Mouse (Mus musculus): ENCODE measurements around the gene Akap10. TPM values are rescaled to one million over a fixed set of nuclear protein-coding genes. Genes with fewer than 3 reads are reported as not detected.

Gene Akap10
- polyA plus RNA-seq, 1 experiment from 2014 or later = 13.6 TPM

DNA sequence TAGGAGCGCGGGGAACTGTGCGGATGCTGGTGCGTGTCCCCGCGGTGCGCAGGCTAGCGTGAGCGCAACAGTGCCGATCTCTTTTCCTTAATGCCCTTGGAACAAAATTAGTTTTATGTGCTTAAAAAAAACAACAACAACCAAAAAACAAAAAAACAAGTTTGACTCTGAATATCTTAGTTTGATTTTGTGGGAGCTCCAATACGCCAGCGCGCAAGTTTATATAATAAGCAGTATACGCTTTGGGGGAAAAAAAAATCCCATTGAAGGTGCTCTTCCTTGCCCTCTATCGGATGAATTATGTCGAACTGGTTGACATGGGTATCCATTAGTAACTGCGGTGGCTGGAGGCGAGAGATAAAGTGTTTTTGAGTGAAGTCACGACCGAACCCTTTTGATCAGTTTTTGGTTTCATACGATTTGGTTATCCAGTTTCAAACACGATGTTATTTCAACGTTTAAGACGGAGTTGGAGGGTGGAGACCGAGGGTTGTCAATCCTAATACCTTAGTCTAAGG lies 27.3 kb upstream of the Akap10 start:
- H3K9ac ChIP-seq = peak overlapping the region; percentile 71
- peak overlapping the region; percentile 66 for H3K4me3 ChIP-seq
- no peaks in the 10 kb centered on the region for H3K36me3 ChIP-seq
- WGBS = 5% methylated on average over 25 of the region's 25 CpGs
- H3K9me3 ChIP-seq = no peaks in the 10 kb centered on the region
- H3K27ac ChIP-seq (replicated peaks) = no peak overlapping the region
- H3K4me2 ChIP-seq = peak overlapping the region; percentile 99
- ATAC-seq (ENCODE audit: low read depth) = no peak
- H3K4me1 ChIP-seq (replicated peaks) = peaks cover 9% of the 10 kb centered on the region
- peaks cover 34% of the 10 kb centered on the region for H3K27me3 ChIP-seq

DNA sequence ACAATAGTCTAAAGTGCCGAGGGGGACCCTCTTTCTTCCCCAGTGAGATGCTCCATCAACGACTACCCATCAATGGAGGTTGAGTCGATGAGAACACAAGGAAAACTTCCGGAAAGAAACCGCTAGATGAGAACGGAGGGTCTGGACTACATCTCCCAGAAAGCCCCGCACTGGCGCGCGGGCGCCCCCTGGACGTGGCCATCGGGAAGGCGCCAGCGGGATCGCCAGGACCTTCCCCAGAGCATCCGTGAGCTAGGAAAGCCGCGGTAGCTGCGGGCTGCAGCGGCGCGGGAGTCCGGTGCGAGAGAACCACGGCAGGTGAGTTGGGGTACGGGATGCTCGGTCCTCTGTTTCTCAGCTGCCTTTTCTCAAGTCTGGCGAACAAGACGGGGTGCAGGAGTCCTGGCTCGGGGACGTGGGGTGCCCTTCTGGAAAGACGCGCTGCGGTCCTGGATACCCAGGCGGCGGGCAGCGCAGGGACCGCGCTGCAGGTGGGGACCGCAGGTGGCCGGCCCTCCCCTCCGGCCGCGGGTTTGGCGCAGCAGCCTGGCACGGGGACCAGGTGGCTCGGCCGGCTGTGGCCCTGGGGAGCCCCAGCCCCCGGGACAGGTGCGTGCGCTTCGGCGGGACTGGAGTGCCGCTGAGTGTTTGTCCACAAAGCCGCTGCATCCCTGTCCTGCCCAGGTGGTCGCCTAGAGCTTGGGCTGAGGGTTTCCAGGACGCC lies 26.7 kb upstream of the Akap10 start, which contains the start of gene Specc1:
TSS of gene Specc1 (plus strand) at position 192 of the 724 bp plus-strand sequence.
- no peaks in the 10 kb centered on the region for H3K36me3 ChIP-seq
- ATAC-seq (ENCODE audit: low read depth) = peak; percentile 97
- H3K4me1 ChIP-seq (replicated peaks) = peaks cover 9% of the 10 kb centered on the region
- WGBS = under 1% methylated on average over 48 of the region's 58 CpGs
- peak within 1 kb of the TSS; percentile 66 for H3K4me3 ChIP-seq
- no peaks in the 10 kb centered on the region for H3K9me3 ChIP-seq
- peak within 1 kb of the TSS; percentile 71 for H3K9ac ChIP-seq
- H3K27ac ChIP-seq (replicated peaks) = no peak within 1 kb of the TSS
- peaks cover 34% of the 10 kb centered on the region for H3K27me3 ChIP-seq
- H3K4me2 ChIP-seq = peak within 1 kb of the TSS; percentile 99

DNA sequence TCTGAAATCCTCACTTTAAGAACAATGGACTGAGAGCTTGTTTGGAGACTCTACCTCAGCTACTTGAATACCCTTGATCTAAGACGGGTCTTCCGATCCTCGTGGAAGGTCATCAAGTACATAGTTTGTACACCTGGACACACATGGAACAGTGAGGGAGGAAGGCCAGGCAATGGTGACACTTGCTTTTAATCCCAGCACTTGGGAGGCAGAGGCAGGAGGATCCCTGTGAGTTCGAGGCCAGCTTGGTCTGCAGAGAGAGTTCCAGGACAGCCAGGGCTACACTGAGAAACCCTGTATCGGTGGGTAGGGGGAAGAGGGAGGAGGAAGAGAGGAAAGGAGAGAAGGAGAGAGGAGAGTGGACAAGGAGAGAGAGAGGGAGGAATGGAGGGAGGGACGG lies 25.9 kb upstream of the Akap10 start:
- ATAC-seq (ENCODE audit: low read depth) = 0 out of 2 replicates have a peak, but pooled peaks have one; percentile 9
- 79% methylated on average over 6 of the region's 6 CpGs for WGBS
- H3K9ac ChIP-seq = no peak overlapping the region
- no peak overlapping the region for H3K4me3 ChIP-seq
- peaks cover 9% of the 10 kb centered on the region for H3K4me1 ChIP-seq (replicated peaks)
- no peaks in the 10 kb centered on the region for H3K9me3 ChIP-seq
- no peak overlapping the region for H3K27ac ChIP-seq (replicated peaks)
- H3K36me3 ChIP-seq = no peaks in the 10 kb centered on the region
- H3K4me2 ChIP-seq = no peak overlapping the region
- peaks cover 34% of the 10 kb centered on the region for H3K27me3 ChIP-seq

DNA sequence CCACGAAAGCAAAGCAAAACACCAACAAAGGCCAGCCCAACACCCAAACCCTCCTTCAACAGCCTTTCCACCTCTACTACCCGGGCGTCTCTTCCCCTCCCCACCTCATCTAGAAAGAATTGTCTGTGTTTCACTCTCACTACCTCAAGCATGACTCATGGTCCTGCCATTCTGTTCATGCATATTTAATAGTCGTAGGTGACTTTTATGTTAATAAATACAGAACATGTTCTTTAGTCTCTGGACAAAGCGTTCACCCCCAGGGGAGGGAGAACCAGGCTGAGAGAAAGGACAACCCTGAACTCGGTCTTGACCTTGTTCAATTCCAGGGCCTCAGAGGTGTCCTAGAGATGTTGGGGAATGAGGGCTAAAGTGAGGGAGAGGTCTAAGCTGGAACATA lies 25.1 kb upstream of the Akap10 start:
- WGBS = 75% methylated on average over 6 of the region's 6 CpGs
- Histone ChIP-seq H3K9me3 (no peaks in the 10 kb centered on the region), H3K36me3 (no peaks in the 10 kb centered on the region), H3K4me2 (no peak overlapping the region), H3K4me1 (replicated peaks) (peaks cover 9% of the 10 kb centered on the region), H3K4me3 (no peak overlapping the region), H3K27ac (replicated peaks) (no peak overlapping the region), H3K9ac (no peak overlapping the region), H3K27me3 (peaks cover 30% of the 10 kb centered on the region)
- ATAC-seq (ENCODE audit: low read depth) = no peak

DNA sequence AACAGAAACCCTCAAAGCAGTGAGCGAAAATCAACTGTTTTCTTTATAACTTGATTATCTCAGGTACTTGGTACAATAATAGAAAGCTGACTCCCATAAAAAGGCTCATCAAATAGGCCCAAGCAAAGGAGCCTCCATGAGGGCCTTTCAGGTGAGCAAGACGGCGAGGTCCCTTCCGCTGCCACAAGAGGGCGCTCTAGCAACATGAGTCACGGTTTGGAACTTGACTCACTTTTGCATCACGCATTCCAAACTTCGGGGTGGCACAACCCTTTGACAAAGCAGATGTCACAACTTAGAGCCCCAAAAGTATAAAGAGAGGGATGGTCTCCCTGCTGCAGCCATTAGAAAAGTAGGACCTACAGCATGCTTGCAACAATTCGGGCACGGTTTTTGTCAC lies 20.6 kb upstream of the Akap10 start:
- ATAC-seq (ENCODE audit: low read depth) = no peak
- WGBS = 19% methylated on average over 10 of the region's 10 CpGs
- H3K36me3 ChIP-seq = no peaks in the 10 kb centered on the region

DNA sequence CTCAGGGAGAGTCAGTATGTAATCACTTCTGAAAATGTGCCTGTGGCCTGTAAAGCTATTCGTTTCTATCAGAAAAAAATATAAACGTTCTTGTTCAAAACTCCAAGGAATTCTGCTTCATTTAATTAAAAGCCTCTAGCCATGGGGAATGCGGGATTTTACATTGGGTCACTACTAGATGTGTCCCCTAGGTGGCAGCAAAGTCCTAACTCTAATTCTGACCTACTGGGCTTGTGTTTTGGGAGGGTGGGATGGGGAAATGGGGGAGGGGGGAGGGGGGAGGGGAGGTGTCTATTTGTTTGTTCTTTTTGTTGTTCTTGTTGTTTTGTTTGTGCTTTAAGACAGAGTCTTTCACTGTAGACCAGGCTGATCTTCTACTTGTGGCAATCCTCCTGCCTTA lies 19.3 kb upstream of the Akap10 start:
- Histone ChIP-seq H3K36me3 (no peaks in the 10 kb centered on the region), H3K27ac (replicated peaks) (no peak overlapping the region)

More for the DNA sequence above, 20.6 kb upstream of the Akap10 start:
- Histone ChIP-seq H3K9me3 (no peaks in the 10 kb centered on the region), H3K4me1 (replicated peaks) (no peaks in the 10 kb centered on the region), H3K9ac (no peak overlapping the region), H3K27me3 (no peaks in the 10 kb centered on the region), H3K27ac (replicated peaks) (no peak overlapping the region), H3K4me3 (no peak overlapping the region), H3K4me2 (no peak overlapping the region)

DNA sequence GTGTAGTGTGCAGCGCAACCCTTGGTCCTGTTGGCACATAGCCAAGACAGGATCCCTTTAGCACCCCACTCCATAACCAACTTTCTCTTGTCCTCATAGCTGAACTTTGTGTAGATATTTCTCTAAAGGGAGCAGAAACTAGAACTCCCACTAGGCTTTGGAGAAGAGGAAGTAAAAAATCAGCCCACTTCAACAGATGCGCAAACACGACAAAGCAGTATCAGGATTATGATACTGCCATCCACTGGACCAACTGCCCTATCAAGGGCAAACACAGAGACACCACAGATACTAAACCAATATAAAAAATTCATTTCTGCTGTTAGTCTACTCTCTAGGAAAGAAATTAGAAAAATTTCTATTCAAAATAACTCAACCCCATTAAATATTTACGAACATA lies 16.6 kb upstream of the Akap10 start:
- no peaks in the 10 kb centered on the region for H3K4me1 ChIP-seq (replicated peaks)
- no peak for ATAC-seq (ENCODE audit: low read depth)
- H3K27me3 ChIP-seq = no peaks in the 10 kb centered on the region
- no peak overlapping the region for H3K4me3 ChIP-seq
- H3K9ac ChIP-seq = no peak overlapping the region
- 93% methylated on average over 4 of the region's 4 CpGs for WGBS
- H3K9me3 ChIP-seq = no peaks in the 10 kb centered on the region
- H3K27ac ChIP-seq (replicated peaks) = no peak overlapping the region
- no peak overlapping the region for H3K4me2 ChIP-seq
- no peaks in the 10 kb centered on the region for H3K36me3 ChIP-seq

More for the DNA sequence above, 19.3 kb upstream of the Akap10 start:
- Histone ChIP-seq H3K4me2 (no peak overlapping the region), H3K27me3 (no peaks in the 10 kb centered on the region), H3K9me3 (no peaks in the 10 kb centered on the region), H3K4me3 (no peak overlapping the region), H3K4me1 (replicated peaks) (no peaks in the 10 kb centered on the region), H3K9ac (no peak overlapping the region)
- whole genome bisulfite sequencing = 3% methylated on average over 3 of the region's 3 CpGs
- no peak for ATAC-seq (ENCODE audit: low read depth)

DNA sequence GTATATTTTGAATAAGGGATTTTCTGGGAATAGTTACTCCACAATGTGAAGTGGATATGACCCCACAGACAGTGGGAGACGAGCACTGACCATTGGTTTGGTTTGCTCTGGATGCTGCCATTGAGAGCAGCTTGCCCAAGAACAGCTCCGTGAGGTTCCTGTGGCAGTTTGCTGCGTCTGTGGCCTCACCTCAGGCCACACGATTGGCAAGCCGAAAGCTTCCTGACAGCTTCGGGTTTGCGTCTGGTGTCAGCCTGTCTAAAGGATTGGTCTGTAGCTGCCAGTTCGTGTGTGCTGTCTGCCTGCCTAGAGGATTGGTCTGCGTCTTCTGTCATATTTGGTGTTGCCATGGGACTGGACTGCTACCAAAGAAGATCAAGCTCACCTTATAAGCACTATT lies 14.4 kb upstream of the Akap10 start:
- Histone ChIP-seq H3K9ac (no peak overlapping the region), H3K4me2 (no peak overlapping the region), H3K36me3 (no peaks in the 10 kb centered on the region), H3K4me3 (no peak overlapping the region), H3K9me3 (no peaks in the 10 kb centered on the region), H3K27ac (replicated peaks) (no peak overlapping the region), H3K4me1 (replicated peaks) (no peaks in the 10 kb centered on the region), H3K27me3 (no peaks in the 10 kb centered on the region)
- ATAC-seq (ENCODE audit: low read depth) = no peak
- WGBS = 81% methylated on average over 9 of the region's 9 CpGs

DNA sequence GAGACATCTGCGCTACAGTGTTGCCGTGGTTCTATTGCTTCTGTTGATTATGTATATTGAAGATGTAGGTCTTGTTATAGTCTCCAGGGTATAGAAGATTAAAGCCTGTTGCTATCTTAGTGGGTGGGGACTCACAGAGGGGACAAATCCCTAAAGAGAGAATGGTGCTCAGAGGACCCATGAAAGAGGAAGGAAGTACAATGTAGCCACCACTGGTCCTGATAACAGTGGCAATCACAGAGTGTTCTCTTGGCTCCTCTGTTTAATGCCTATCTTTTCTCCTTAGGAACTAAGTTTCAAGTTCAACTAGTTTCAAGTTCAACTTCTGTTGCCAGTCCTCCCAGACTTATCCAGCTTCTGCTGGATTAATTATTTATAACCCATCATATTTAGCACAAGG lies 12.9 kb upstream of the Akap10 start:
- Histone ChIP-seq H3K27me3 (no peaks in the 10 kb centered on the region), H3K27ac (replicated peaks) (no peak overlapping the region), H3K9ac (no peak overlapping the region), H3K4me2 (no peak overlapping the region), H3K9me3 (no peaks in the 10 kb centered on the region), H3K4me1 (replicated peaks) (no peaks in the 10 kb centered on the region), H3K4me3 (no peak overlapping the region), H3K36me3 (no peaks in the 10 kb centered on the region)
- ATAC-seq (ENCODE audit: low read depth) = no peak
- 91% methylated on average over 2 of the region's 2 CpGs for WGBS

DNA sequence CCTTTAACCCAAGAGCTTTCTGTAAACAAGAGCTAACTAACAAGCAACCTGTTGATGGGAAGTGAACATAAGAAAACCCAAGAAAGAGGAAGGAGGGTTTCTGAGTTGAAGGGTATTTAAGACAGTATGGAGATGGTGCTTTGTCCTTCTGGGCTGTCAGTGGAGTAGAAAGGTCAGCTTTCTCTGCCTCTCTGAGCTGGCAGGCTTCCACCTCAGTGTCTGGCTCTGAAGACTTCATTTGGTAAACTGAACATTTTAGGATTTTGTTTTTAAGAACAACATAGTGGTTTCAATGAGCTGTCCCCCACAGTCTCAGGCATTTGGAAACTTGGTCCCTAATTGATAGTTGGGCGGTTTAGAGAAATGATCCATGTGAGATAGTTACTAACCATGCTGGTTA lies 7.7 kb upstream of the Akap10 start:
- no peak overlapping the region for H3K9ac ChIP-seq
- H3K9me3 ChIP-seq = no peaks in the 10 kb centered on the region
- no peak overlapping the region for H3K4me2 ChIP-seq
- no peak overlapping the region for H3K27ac ChIP-seq (replicated peaks)
- no peaks in the 10 kb centered on the region for H3K36me3 ChIP-seq
- no peaks in the 10 kb centered on the region for H3K4me1 ChIP-seq (replicated peaks)
- no peak overlapping the region for H3K4me3 ChIP-seq
- H3K27me3 ChIP-seq = no peaks in the 10 kb centered on the region
- WGBS = 90% methylated on average over 1 of the region's 1 CpGs
- no peak for ATAC-seq (ENCODE audit: low read depth)

DNA sequence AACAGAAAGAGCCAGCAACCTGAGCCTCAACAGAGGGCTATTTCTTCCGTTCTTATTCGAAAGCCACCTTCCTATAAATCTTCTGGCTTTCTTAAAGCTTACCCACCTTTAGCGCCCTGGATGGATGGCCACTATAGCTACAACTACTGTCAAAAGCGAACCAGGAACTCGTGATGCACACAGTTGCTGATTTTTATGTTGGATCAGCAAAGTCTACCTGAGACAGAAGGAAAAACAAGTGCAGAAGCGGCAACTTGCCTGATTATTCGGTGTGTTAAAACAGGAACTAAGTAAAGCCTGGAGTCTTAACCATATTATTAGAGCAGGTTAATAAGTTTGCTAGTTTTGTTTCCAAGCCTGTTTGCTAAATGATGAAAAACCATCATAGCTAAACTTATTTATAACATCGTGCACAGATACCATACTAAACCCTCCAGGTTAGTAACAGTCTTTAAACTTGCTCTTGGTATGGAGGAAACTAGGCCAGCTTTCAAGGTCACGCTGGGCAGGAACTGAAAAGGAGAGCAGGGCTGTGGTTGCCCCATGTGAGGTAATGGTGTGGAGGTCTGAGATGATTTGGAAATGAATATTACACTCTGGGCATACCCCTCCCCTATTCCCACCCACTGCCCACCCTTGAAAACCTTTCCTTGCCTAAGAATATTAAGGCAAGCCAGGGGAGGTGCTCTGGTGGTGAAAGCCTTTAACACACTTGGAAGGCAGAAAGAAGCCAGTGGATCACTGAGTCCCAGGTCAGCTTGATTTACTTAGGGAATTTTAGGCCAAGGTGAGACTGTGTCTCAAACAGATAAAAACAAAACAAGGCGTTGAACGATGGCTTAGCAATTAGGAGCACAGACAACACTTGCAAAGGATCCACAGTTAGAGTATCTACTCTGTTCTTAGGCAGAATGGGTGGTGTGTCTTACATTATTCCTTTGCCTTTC lies 861 bp upstream of the Akap10 start:
- H3K4me3 ChIP-seq = peak overlapping the region; percentile 79
- no peaks in the 10 kb centered on the region for H3K27me3 ChIP-seq
- no peaks in the 10 kb centered on the region for H3K9me3 ChIP-seq
- peak overlapping the region; percentile 58 for H3K4me2 ChIP-seq
- H3K9ac ChIP-seq = peak overlapping the region; percentile 85
- peaks cover 29% of the 10 kb centered on the region for H3K4me1 ChIP-seq (replicated peaks)
- H3K27ac ChIP-seq (replicated peaks) = peak overlapping the region; percentile 98
- 21% methylated on average over 11 of the region's 11 CpGs for WGBS
- 0 out of 2 replicates have a peak, but pooled peaks cover 5% of the 10 kb centered on the region for H3K36me3 ChIP-seq
- peak; percentile 32 for ATAC-seq (ENCODE audit: low read depth)
